Mouse (Mus musculus) megakaryocyte progenitor cell, adult 5-6 weeks (primary cell): ENCODE data around the gene Gcm1. TPM values are rescaled to one million over a fixed set of nuclear protein-coding genes. Genes with fewer than 3 reads are reported as not detected.

Experiments used
- ATAC-seq: replicated peaks from 2 replicates; pipeline ENCODE4 v1.8.0; 2016; ENCODE audit warnings: mild to moderate bottlenecking, moderate TSS enrichment, inconsistent platforms; ENCODE audit not compliant: poor library complexity
- total RNA-seq, 2 experiments: library from RNA; stranded (forward) in 1 of 2; stranded (reverse) in 1 of 2; fragments of 157-497, 149-512 nt in 1 of 2; fragments of 200-1000 nt in 1 of 2; gene quantifications; 2 replicates each; pipeline versions ENCODE4 v1.2.3 to v1.2.4; 2015 to 2017

The Gcm1 gene
- total RNA-seq (2015) (not detected in 2 replicates), total RNA-seq (2017) (not detected in 2 replicates)

DNA sequence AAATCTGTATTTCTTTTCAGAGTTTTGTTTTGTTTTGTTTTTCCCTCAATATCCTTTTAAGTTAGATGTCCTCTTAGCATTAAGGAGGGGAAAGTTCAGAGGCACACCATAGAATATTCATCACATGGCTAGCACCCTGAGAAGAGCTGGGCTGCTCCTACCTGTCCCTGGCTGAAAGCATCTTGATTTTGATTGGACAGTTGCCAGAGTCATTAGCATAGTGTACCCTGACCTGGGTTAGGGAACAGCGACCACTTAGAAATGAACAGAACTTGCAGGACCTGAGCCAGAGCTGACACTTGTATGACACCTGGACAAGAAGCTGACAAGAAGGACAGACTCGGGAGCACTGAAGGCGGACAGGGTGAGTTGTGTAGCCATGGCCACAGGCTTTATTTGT, at the start of gene Gcm1:
Gcm1 (plus strand) TSS at position 248 of the 400 bp plus-strand sequence.
- no peak for ATAC-seq

DNA sequence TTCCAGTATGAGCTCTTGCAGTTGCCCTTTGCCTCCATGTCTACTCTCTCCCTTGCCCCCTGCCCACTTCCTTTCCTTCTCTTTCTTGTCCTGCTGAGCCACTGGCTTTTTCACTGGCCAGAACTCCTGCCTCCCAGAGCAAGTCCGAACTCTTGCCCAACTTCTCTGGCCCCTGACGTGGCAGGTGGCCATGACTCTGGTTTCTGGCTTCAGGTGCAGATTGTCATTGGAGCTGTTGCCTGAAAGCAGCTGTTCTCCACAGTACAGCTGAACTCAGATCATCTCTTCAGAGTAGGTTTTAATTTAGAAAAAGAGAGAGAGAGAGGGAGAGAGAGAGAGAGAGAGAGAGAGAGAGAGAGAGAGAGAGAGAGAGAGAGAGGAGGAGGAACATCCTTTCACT, 48.4 kb upstream of the Gcm1 start:
- ATAC-seq, result no peak

DNA sequence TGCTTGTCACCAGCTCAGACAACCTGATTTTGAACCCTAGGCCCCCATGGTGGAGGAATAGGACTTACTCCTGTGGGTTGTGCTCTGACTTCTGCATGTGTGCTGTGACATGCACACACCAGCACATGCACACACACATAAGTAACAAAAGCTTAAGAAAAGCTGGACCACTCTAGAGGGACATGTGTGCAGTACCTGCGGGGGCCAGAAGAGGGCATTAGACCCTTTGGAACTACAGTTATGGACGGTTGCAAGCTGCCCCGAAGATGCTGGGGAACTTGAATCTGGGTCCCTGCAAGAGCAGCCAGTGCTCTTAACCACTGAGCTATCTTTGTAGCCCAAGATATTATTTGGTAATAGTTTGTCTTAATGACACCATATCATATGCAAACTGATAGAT, 46.2 kb upstream of the Gcm1 start:
- peak; percentile 69 for ATAC-seq

DNA sequence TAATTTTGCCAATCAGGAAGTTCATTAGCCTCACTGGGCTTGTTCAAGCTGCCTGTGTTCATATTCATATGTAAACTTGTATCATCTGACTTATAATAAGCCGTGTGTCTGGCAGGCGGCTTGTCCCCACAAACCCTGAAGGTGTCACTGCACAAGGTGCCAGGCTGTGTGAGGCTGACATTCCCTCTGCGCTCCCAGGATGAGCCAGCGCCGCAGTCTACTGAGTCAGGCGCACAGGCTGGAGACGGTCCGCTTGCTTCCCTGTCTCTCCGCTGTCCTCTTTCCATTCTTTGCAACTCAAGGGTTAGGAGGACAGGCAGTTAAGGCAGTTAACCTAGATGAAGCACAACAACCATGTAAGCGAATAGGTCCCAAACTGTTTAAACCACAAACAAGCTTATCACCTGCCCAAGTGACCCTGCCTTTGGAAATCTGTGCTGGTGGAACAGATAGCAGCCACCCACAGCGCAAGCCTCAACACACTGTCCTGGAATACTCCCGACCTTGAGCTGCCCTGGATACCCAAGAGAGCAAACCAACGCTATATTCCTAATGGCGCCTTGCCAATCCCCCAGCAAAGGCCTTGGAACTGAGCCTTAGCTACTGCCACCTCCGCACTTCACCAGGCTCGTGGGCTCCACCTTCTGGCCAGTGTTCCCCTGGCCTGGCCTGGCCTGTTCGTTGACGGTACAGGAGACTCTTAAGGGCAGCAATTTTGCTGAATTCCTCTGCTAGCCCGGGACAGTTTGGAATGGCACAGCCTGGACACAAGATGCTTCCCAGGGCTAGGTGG, 45.3 kb upstream of the Gcm1 start:
- peak; percentile 87 for ATAC-seq

DNA sequence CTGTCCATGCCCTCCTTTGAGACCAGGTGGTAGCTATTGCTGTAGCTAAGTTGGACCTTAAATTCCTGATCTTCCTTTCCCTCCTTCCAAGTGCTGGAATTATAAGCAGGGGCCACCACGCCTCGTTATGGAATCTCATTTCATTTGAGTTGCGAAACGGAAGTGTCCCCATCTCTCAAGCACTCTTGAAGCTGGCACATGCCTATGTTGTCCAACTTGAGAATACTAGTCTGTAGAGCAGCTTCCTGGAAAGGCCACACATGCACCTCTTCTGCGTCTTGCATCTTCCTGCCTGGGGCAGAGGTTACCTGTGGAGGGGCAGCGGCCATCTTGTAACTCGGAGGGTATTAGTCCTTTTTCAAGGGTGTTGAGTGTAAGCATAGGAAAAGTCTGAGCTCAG, 42.3 kb upstream of the Gcm1 start:
- ATAC-seq, result no peak

DNA sequence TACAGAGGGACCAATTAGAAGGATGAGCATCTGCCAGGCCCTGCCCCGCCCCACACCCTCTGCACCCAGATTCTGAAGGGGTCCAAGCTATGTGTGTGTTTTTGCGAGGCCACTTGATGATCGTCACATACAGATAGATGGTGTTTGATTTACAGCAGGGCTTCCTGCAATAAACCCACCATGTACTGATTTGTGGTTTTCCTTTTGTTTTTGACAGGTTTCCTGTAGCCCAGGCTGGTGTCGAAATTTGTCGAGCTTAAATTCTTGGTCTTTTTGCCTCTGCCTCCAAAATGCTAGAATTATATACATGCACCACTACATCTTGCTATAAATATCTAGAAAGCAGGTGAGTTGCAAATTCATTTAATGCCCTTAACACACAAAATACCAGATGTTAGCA, 41.5 kb upstream of the Gcm1 start:
- ATAC-seq, result peak; percentile 18; the same call in 1 of the 2 replicates

DNA sequence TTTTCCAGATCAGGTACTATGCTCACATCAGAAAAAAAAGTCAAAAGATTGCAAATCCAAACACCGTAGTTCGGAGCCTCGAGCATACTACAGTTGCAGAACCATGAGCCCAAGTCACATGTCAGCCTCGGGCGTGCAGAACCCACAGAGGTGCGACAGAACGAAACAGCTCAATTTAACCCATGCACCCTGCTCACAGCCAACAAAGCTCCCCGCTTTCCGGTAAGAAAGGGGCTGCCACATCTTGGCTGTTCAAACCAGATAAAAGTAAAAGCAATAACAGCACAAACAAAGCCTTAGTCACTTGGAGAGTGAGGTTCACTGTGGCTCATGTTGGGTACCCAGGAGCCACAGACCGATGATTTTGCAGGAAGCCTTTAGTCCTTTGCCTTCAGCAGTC, 41.0 kb upstream of the Gcm1 start:
- 0 out of 2 replicates have a peak, but pooled peaks have one; percentile 11 for ATAC-seq

DNA sequence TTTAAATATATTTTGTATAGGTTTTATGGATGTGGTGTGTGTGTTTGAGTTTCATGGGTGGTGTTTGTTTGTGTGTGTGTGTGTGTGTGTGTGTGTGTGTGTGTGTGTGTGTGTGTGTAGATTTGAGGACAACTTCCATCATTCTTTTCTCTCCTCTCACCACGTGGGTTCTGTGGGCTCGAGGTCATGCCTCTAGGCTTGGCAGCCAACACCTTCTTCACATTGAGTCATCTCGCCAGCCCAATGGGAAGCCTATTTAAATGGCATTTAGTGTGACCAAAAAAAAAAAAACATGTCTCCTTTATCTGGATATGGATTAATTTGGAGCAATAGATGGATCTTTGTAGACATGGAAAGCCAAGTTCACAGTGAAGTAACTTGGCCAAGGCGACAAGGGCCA, 39.7 kb upstream of the Gcm1 start:
- no peak for ATAC-seq

DNA sequence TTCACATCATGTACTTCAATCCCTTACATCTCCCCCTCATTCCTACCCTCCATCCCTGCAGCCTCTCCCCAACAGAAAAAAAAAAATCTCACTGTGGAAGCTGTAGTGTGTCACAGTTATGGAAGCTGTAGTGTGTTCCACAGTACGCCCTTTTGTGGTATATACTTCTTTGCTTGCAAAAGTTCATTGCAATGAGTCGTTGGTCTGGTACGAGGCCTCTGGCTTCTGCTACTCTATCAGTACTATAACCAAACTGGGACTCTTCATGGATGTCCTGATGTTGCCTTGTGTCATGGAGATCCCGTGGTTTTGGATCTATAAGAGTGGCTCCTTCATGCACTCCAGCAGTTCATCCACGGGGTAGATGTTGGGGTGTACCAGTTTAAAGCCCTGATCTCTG, 39.0 kb upstream of the Gcm1 start:
- no peak for ATAC-seq

DNA sequence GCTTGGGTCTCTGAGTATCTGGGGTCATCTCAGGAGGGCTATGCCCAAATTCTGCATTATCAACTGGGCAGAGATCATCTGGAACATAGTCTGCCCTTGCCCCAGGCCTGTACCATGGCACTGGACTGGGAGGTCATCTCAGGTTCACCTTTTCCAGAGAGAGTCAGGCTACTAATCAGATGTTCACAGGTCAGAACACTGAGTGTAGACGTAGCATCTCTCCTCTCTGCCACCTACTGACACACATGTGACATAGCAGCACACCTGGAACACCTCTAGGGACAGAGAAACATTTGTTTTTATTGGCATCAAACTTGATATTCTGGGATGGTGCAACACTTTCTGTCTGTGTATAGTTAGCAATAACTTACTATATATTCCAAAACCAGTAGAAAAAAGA, 37.9 kb upstream of the Gcm1 start:
- no peak for ATAC-seq

DNA sequence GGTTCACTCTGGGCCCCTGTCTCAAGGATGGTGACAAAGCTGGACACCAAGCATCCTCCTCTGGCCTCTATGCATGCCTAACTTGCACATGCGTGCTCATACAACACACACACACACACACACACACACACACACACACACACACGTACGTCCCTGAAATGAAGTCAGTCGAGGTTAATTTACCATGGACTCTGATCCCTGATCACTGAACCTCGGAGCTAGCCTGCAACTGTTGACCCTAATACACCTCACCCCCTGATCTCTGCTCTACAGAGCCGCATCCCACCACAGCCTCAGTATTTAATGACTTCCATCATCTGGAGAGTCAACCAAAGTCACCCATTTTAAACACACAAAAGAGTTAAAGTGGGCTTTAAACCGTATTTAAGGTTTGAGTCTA, 35.9 kb upstream of the Gcm1 start:
- no peak for ATAC-seq

DNA sequence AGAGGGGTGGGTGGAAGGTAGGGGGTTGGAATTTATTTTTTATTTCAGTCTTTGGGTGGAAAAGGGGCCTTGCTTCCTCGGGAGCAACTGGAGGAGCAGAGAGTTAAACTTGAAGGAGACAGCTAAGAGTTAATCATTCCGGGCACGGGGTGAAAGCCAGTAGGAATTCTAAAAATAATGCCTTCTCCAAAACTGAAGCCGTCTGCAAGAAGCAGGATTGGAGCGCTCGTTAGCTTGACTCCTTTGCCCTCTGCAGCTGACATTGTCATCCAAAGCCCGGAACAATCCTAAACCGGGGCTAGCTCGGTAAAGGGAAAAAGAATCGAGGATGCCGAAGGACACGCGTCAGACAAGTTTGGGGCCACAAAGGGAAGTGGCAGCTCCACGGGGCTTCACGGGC, 35.4 kb upstream of the Gcm1 start:
- no peak for ATAC-seq

DNA sequence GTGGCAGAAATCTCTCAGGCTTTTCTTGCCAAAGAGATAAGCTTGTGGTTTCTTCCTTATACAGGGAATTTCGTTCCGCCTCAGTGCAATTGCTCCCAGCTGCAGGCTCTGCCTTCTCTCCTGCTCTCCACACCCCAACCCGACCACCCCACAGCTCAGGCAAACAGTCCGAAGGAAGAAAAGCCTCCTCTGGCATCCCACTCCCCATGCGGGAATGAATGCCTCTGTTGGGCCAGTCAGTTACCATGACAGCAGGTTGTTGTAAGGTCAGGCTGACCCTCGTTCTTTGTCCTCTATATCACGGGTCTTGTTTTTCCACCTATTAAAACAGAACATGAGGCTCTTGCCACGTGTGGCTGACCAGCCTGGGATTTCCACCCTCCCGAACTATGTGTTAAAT, 30.5 kb upstream of the Gcm1 start:
- ATAC-seq, result no peak

DNA sequence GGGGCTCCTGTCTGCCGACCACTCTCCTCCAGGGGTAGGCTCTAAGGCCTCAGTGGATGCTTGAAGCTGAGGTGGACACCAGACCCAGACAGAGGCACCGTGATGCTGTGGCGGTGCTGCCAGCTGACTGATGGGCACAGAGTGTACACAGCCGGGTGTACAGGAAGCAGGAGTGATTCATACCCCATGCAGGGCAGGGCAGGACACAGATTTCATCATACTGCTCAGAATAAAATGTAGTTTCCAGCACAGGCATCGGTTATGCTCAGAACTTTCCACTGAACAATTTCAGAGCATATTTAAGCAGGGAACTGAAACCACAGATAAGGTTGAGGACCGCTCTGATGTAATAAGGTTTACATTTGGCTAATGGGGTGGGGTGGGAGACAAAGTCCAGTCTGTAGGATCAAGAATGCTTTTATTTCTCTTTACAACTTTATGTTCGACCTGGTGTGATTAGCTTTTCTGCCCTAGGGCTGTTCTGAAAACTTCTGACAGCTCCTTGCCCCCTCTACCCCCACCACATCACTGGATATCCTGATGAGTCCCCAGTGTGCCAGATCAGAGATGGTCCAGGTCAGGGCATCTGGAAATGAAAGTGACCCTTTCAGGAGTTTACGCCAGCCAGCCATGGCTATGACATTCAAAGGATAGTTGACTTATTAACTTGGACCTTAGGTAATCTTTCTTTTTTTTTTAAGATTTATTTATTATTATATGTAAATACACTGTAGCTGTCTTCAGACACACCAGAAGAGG, 29.4 kb upstream of the Gcm1 start:
- peak; percentile 93 for ATAC-seq

DNA sequence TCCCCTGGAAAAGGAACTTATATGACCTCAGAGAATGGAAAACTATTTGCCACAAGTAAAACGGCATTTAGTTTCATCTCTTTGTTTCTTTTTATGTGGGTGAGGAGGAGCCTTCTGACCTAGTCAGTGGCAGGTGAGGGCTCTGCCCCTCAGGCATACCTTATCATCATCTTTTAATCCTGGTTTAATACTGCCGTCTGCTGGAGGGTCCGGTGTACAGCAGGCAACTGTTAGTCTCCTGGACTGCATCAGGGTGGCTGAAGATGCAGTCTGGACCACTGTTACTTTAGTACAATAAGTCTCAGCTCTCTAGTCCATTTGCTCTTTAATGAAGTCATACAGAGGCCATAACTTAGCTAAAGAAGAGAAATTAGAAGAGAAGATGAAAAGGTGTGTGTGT, 26.9 kb upstream of the Gcm1 start:
- ATAC-seq, result peak; percentile 77

DNA sequence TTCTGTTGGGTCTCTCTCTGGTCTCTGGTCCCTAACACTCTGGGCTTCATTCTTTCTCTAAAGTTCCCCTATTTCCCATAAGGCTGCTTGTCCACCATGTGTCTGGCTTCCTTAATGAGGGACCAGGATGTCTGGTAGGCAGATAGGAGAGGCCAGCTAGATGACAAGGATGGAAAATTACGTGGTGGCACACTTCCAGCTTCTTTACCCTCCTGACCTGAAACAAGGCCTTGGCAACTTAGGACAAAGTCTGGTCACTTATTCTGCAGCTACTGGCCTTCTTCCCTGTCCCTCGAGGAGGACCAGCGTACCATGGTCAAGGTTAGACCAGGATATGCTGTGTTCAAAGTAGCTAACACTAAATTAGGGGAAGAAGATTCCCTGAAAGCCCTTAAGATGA, 24.6 kb upstream of the Gcm1 start:
- ATAC-seq, result no peak

DNA sequence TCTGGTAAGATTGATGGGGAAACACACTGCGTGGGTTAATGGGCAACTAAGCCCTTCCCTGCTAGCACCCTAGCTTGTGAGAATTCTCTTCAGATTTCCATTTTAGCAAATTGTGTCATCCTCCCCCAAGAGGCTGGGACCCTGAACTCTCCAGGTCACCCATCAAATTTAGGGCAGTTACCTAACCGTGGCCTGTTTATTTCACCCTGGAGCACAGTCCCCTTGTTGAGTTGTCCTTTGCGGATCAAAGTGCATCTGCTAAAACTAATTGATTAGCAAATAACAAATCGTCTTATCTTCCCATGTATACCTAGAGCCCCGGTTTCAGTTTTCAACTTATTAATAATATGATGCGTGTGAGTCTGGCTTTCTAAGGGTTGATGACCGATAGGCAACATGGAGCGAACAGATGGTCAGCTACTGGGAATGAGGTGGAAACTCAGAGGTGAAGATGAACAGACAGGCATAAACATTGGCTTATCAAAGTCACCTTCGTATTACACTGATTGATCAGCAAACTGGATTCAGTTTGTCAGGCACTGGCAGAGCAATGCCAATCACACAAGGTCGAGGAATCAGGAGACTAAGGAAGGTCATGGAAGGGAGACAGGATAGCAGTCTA, 20.8 kb upstream of the Gcm1 start:
- no peak for ATAC-seq

DNA sequence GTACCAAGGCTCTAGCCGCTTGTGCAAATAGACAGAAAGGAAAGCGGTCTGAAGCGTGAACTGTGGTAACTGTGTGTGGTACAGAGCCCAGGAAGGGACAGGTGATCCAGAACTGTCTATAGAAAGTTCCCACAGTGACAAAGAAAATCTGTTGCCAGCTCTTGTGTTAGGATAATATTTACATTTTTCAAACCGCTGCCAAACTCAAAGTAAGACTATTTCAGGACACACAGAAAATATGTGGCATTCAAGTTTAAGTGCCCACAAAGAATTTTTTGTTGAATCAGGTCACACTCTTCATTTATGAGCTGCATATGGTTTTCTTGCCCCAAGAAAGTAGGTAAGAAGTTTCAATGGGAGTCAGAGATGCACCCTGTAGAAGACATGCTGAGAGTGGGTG, 18.8 kb upstream of the Gcm1 start:
- ATAC-seq, result no peak

DNA sequence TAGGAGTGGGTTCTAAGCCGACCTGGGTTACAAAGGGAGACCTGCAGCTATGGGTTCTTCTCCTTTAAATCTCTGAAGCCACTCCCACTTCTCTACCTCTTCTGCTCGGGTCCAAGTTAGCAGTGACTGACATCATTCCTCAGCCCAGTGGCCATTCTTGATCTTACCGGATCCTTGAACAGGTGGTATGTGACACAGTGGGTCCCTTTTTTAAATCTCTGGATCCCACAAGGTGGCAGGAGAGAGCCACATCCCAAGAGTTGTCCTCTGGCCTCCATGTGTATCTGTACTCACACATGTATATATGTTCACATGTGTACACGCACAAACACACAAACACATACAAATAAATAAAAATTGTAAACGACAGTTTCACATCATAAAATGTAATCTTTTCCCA, 16.4 kb upstream of the Gcm1 start:
- no peak for ATAC-seq

DNA sequence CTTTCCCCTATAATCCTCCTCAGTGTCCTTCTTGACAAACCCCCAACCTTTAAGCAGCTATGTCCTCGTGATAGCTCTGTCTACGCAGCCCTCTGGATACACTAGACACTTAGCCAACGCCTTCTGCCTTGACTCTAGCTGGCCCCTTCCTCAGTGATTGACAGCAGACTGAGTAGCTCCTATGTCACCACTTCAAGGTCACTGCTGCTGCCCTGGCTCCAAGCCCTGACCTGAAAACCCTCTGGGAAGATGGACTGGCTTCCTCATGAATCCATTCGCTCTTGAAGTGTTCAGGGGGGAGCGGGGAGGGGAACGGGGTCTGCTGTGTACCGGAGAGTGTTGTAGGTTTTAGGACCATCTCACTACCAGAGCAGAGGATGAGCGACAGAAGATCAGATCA, 15.9 kb upstream of the Gcm1 start:
- no peak for ATAC-seq

DNA sequence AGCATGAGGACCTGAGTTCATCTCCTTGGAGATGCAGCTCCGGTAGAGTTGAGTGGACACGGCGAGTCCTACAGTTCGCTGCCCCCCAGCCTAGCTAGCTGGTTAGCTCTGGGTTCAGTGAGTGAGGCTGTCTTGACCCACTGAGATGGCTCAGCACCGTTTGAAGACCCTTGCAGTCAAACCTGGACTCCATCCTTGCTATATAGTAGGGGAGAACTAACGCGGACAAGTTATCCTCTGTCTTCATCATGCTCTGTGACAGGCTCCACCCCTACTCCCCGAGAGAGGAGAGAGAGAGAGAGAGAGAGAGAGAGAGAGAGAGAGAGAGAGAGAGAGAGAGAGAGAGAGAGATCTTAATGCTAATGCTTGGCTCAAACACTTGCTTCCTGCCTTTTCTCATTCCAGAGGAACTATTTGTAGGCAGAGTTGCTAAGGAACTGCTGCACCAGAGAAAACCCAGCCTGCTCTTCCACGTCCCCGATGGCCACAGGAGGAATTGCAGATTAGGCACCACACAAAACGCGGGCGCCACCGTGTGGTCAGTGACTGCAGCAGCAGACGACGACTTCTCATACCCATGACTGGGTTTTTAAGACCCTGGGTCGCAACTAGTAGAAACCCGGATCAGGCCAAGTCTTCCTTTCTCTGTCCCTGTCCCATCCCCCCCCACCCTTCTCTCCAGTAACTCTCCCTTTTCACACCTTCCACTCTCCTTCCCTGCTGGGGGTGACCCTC, 12.8 kb upstream of the Gcm1 start:
- ATAC-seq, result peak; percentile 100
